Mouse (Mus musculus) liver, postnatal 0 days (tissue): ENCODE data around the gene Tuba1c. TPM values are rescaled to one million over a fixed set of nuclear protein-coding genes. Genes with fewer than 3 reads are reported as not detected.

Experiments
- ATAC-seq: fragments of 200-750 bp; cut with Nextera tagmentation; 2 replicates; pipeline ENCODE4 v1.8.0; 2017; ENCODE audit warnings: mild to moderate bottlenecking, moderate library complexity
- DNase-seq: peaks from one replicate; pipeline ENCODE4 v3.0.0-alpha.2; 2016
- H3K27ac ChIP-seq: fragments of 300-500 bp; sonication (generic); 2 replicates; pipeline ENCODE4 v1.5.1; 2014; ENCODE audit warnings: antibody characterized with exemption, moderate library complexity, mild to moderate bottlenecking, low read depth
- H3K27me3 ChIP-seq: fragments of 300-500 bp; sonication (generic); 2 replicates; pipeline ENCODE4 v1.6.1; 2014; ENCODE audit warnings: low read length, control low read depth, mixed read lengths; ENCODE audit not compliant: insufficient read depth
- H3K36me3 ChIP-seq: fragments of 300-500 bp; sonication (generic); replicated peaks from 2 replicates; pipeline ENCODE4 v1.6.1; 2014; ENCODE audit warnings: mild to moderate bottlenecking, control low read depth, low read length, moderate library complexity, mixed read lengths; ENCODE audit not compliant: insufficient read depth
- H3K4me1 ChIP-seq: fragments of 300-500 bp; sonication (generic); 2 replicates; pipeline ENCODE4 v1.6.1; 2014; ENCODE audit warnings: antibody characterized with exemption, mild to moderate bottlenecking, control low read depth; ENCODE audit not compliant: insufficient read depth
- H3K4me2 ChIP-seq: fragments of 300-500 bp; sonication (generic); 2 replicates; pipeline ENCODE4 v1.6.1; 2014; ENCODE audit warnings: low read depth, mild to moderate bottlenecking, low read length, moderate library complexity, mixed read lengths
- H3K4me3 ChIP-seq: fragments of 300-500 bp; sonication (generic); 2 replicates; pipeline ENCODE4 v1.5.1; 2014; ENCODE audit warnings: low read depth, low read length
- H3K9ac ChIP-seq: fragments of 300-500 bp; sonication (generic); replicated peaks from 2 replicates; pipeline ENCODE4 v1.6.1; 2014; ENCODE audit warnings: mild to moderate bottlenecking, moderate library complexity
- H3K9me3 ChIP-seq: fragments of 300-500 bp; sonication (generic); 2 replicates; pipeline ENCODE4 v1.6.1; 2016; ENCODE audit warnings: mild to moderate bottlenecking, control low read depth, low read length, mixed read lengths
- CTCF ChIP-seq: sonication (generic); IDR thresholded peaks from 2 replicates; pipeline ENCODE4 v1.5.1; 2016; ENCODE audit warnings: antibody characterized with exemption, low read depth
- EP300 ChIP-seq: IDR thresholded peaks from 2 replicates; pipeline ENCODE4 v1.6.1; 2016; ENCODE audit warnings: antibody characterized with exemption, low read depth, mild to moderate bottlenecking
- whole genome bisulfite sequencing: fragments of 180-500 bp; shearing (Covaris S2); extraction: QIAGEN DNeasy Blood & Tissue Kit; methylation state at CpG from one replicate; pipeline ENCODE4 v1.1.7; 2014; ENCODE audit not compliant: insufficient replicate concordance; 5-methylcytosine and 5-hydroxymethylcytosine counted together
- polyA plus RNA-seq: library from polyadenylated mRNA; unstranded; fragments of >200 nt; fragmentation: Nextera tagmentation; extraction: Ambion mirVana; gene quantifications from 2 replicates; pipeline ENCODE4 v1.2.1, GENCODE M21; 2015

The Tuba1c gene
- polyA plus RNA-seq, 1 experiment from 2014 or later = 152 TPM

- DNase-seq = peak; percentile 77
- Histone ChIP-seq H3K27me3 (no peaks in the 10 kb centered on the region), H3K9ac (peak overlapping the region; percentile 80), H3K4me2 (peak overlapping the region; percentile 72), H3K36me3 (no peaks in the 10 kb centered on the region), H3K4me1 (peaks cover 5% of the 10 kb centered on the region; the same call in 1 of the 2 replicates), H3K27ac (peak overlapping the region; percentile 93), H3K9me3 (no peaks in the 10 kb centered on the region), H3K4me3 (peak overlapping the region; percentile 57)
- TF ChIP-seq EP300 (no peak), CTCF (no peak)
- peak; percentile 90 for ATAC-seq
- WGBS = 1% methylated on average over 29 of the region's 29 CpGs
Observed at GRCm38 (mm10) chr15:98985240-98985981, 44.3 kb upstream of the Tuba1c start.

GRCm38 (mm10) chr15:98985982-98986715 is 43.5 kb upstream of the Tuba1c start:
- Histone ChIP-seq H3K27me3 (no peaks in the 10 kb centered on the region), H3K4me2 (peak overlapping the region; percentile 72), H3K36me3 (no peaks in the 10 kb centered on the region), H3K9me3 (no peaks in the 10 kb centered on the region), H3K4me1 (peaks cover 5% of the 10 kb centered on the region; the same call in 1 of the 2 replicates), H3K27ac (peak overlapping the region; percentile 93), H3K4me3 (peak overlapping the region; percentile 57), H3K9ac (peak overlapping the region; percentile 80)
- TF ChIP-seq CTCF = no peak
- no peak for TF ChIP-seq EP300
- no peak for ATAC-seq
- no peak for DNase-seq
- WGBS = 49% methylated on average over 12 of the region's 12 CpGs

- TF ChIP-seq EP300 (no peak), CTCF (no peak)
- WGBS = 71% methylated on average over 7 of the region's 7 CpGs
- Histone ChIP-seq H3K9me3 (no peaks in the 10 kb centered on the region), H3K27me3 (no peaks in the 10 kb centered on the region), H3K4me1 (peaks cover 5% of the 10 kb centered on the region), H3K27ac (no peak overlapping the region), H3K9ac (no peak overlapping the region), H3K4me2 (no peak overlapping the region), H3K4me3 (no peak overlapping the region), H3K36me3 (no peaks in the 10 kb centered on the region)
- ATAC-seq = no peak
- DNase-seq = no peak
Observed at GRCm38 (mm10) chr15:98987077-98987630, 42.5 kb upstream of the Tuba1c start.

- Histone ChIP-seq H3K4me1 (peaks cover 11% of the 10 kb centered on the region), H3K36me3 (no peaks in the 10 kb centered on the region), H3K9ac (no peak overlapping the region), H3K27me3 (no peaks in the 10 kb centered on the region), H3K4me3 (no peak overlapping the region), H3K9me3 (no peaks in the 10 kb centered on the region), H3K27ac (no peak overlapping the region), H3K4me2 (no peak overlapping the region)
- DNase-seq (no peak), ATAC-seq (no peak)
- TF ChIP-seq CTCF = no peak
- TF ChIP-seq EP300 = no peak
- 80% methylated on average over 8 of the region's 8 CpGs for WGBS
Observed at GRCm38 (mm10) chr15:98987661-98988181, 42.0 kb upstream of the Tuba1c start.

- no peak overlapping the region for H3K9ac ChIP-seq
- no peak overlapping the region for H3K4me2 ChIP-seq
- TF ChIP-seq CTCF (no peak), EP300 (no peak)
- ATAC-seq (no peak), DNase-seq (no peak)
- no peaks in the 10 kb centered on the region for H3K36me3 ChIP-seq
- H3K9me3 ChIP-seq = no peaks in the 10 kb centered on the region
- no peak overlapping the region for H3K27ac ChIP-seq
- H3K4me3 ChIP-seq = no peak overlapping the region
- peaks cover 17% of the 10 kb centered on the region for H3K4me1 ChIP-seq
- 67% methylated on average over 3 of the region's 3 CpGs for WGBS
- H3K27me3 ChIP-seq = no peaks in the 10 kb centered on the region
Observed at GRCm38 (mm10) chr15:98988787-98989186, 40.9 kb upstream of the Tuba1c start.
